Mouse (Mus musculus) E14TG2a.4 (cell line): ENCODE results near the gene Gm20388.

Experiments
- CTCF ChIP-seq: conservative IDR thresholded peaks from 2 replicates; pipeline ENCODE4 v1.5.1; 2014; ENCODE audit warnings: low read length
- NANOG ChIP-seq: IDR thresholded peaks from 2 replicates; pipeline ENCODE4 v1.6.1; 2014; ENCODE audit warnings: borderline replicate concordance, low read length, mixed read lengths

DNA sequence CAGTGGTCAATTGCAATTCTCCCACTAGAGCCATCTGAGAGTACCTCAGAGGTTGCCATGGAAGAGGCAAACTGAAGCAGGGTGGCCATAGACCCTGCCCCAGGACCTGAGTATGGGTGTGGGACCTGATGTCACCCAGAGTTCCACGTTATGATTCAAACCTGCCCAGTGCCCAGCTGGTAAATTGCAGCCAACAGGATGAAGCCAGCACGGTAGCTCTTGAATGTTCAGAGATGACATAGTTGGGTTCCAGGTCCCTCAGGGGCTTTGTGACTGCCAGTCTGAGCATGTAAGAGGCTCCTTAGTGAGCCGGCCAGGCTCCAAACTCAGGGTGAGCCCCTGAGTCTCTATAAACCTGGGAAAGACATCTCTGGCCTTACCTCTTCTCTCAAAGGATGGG lies 2615.4 kb downstream of the Gm20388 start:
- no peak for TF ChIP-seq CTCF
- no peak for TF ChIP-seq NANOG
